Mouse (Mus musculus): ENCODE results near the gene 1190002N15Rik. TPM values are rescaled to one million over a fixed set of nuclear protein-coding genes. Genes with fewer than 3 reads are reported as not detected.

1190002N15Rik gene
- polyA plus RNA-seq, 1 experiment = 4.1 TPM

- Histone ChIP-seq H3K4me1 (ENCODE audit: control insufficient read depth, insufficient read depth, insufficient read length) (peaks cover 3% of the 10 kb centered on the region; the same call in 1 of the 2 replicates), H3K36me3 (ENCODE audit: control insufficient read depth, insufficient read depth, low read length) (no peaks in the 10 kb centered on the region), H3K27me3 (ENCODE audit: control insufficient read depth, insufficient read depth, low read length) (no peaks in the 10 kb centered on the region), H3K27ac (ENCODE audit: insufficient read depth, low read length) (no peak overlapping the region), H3K4me3 (ENCODE audit: extremely low read depth, insufficient read depth, insufficient read length) (no peak overlapping the region; the same call in 1 of the 2 replicates)
- WGBS = 68% methylated on average over 8 of the region's 8 CpGs
- no peak for TF ChIP-seq POLR2A (IDR thresholded peaks at IDR 0.05; ENCODE audit: low read depth, low read length)
- TF ChIP-seq CTCF (IDR thresholded peaks at IDR 0.05; ENCODE audit: extremely low read depth, insufficient read depth, insufficient read length, insufficient replicate concordance) = no peak
- DNase-seq (ENCODE audit: low read depth in 1 of 2, low spot score in 2 of 2) = no peak
Observed at GRCm38 (mm10) chr9:94539346-94539865, 1.5 kb upstream of the 1190002N15Rik start.

- H3K4me3 ChIP-seq (ENCODE audit: extremely low read depth, insufficient read depth, insufficient read length) = peak overlapping the region; percentile 97
- H3K27me3 ChIP-seq (ENCODE audit: control insufficient read depth, insufficient read depth, low read length) = no peaks in the 10 kb centered on the region
- peak overlapping the region; percentile 59 for H3K27ac ChIP-seq (ENCODE audit: insufficient read depth, low read length)
- H3K36me3 ChIP-seq (ENCODE audit: control insufficient read depth, insufficient read depth, low read length) = no peaks in the 10 kb centered on the region
- WGBS = 2% methylated on average over 22 of the region's 22 CpGs
- peaks cover 3% of the 10 kb centered on the region; the same call in 1 of the 2 replicates for H3K4me1 ChIP-seq (ENCODE audit: control insufficient read depth, insufficient read depth, insufficient read length)
- TF ChIP-seq CTCF (IDR thresholded peaks at IDR 0.05; ENCODE audit: extremely low read depth, insufficient read depth, insufficient read length, insufficient replicate concordance) (no peak), POLR2A (IDR thresholded peaks at IDR 0.05; ENCODE audit: low read depth, low read length) (no peak)
- DNase-seq (ENCODE audit: low read depth in 1 of 2, low spot score in 2 of 2) = no peak
Observed at GRCm38 (mm10) chr9:94538823-94539143, 902 bp upstream of the 1190002N15Rik start.

GRCm38 (mm10) chr9:94537051-94537917 lies 597 bp downstream of the 1190002N15Rik start:
- DNase-seq (ENCODE audit: low read depth in 1 of 2, low spot score in 2 of 2) = peak; percentile 43 to 60
- Histone ChIP-seq H3K27me3 (ENCODE audit: control insufficient read depth, insufficient read depth, low read length) (no peaks in the 10 kb centered on the region), H3K4me1 (ENCODE audit: control insufficient read depth, insufficient read depth, insufficient read length) (peaks cover 3% of the 10 kb centered on the region; the same call in 1 of the 2 replicates), H3K4me3 (ENCODE audit: extremely low read depth, insufficient read depth, insufficient read length) (peak overlapping the region; percentile 97), H3K36me3 (ENCODE audit: control insufficient read depth, insufficient read depth, low read length) (no peaks in the 10 kb centered on the region), H3K27ac (ENCODE audit: insufficient read depth, low read length) (peak overlapping the region; percentile 98)
- no peak for TF ChIP-seq POLR2A (IDR thresholded peaks at IDR 0.05; ENCODE audit: low read depth, low read length)
- TF ChIP-seq CTCF (IDR thresholded peaks at IDR 0.05; ENCODE audit: extremely low read depth, insufficient read depth, insufficient read length, insufficient replicate concordance) = no peak; the same call in 1 of the 2 replicates
- under 1% methylated on average over 101 of the region's 103 CpGs for WGBS

- H3K27me3 ChIP-seq (ENCODE audit: control insufficient read depth, insufficient read depth, low read length) = no peaks in the 10 kb centered on the region
- peaks cover 3% of the 10 kb centered on the region; the same call in 1 of the 2 replicates for H3K4me1 ChIP-seq (ENCODE audit: control insufficient read depth, insufficient read depth, insufficient read length)
- peak overlapping the region; percentile 98; the same call in 1 of the 2 replicates for H3K27ac ChIP-seq (ENCODE audit: insufficient read depth, low read length)
- TF ChIP-seq CTCF (IDR thresholded peaks at IDR 0.05; ENCODE audit: extremely low read depth, insufficient read depth, insufficient read length, insufficient replicate concordance) = no peak
- no peak for TF ChIP-seq POLR2A (IDR thresholded peaks at IDR 0.05; ENCODE audit: low read depth, low read length)
- 23% methylated on average over 15 of the region's 15 CpGs for WGBS
- H3K36me3 ChIP-seq (ENCODE audit: control insufficient read depth, insufficient read depth, low read length) = no peaks in the 10 kb centered on the region
- peak overlapping the region; percentile 97 for H3K4me3 ChIP-seq (ENCODE audit: extremely low read depth, insufficient read depth, insufficient read length)
- DNase-seq (ENCODE audit: low read depth in 1 of 2, low spot score in 2 of 2) = no peak
Observed at GRCm38 (mm10) chr9:94536261-94536905, 1.5 kb downstream of the 1190002N15Rik start.

- no peak for TF ChIP-seq CTCF (IDR thresholded peaks at IDR 0.05; ENCODE audit: extremely low read depth, insufficient read depth, insufficient read length, insufficient replicate concordance)
- TF ChIP-seq POLR2A (IDR thresholded peaks at IDR 0.05; ENCODE audit: low read depth, low read length) = no peak
- no peak for DNase-seq (ENCODE audit: low read depth in 1 of 2, low spot score in 2 of 2)
Observed at GRCm38 (mm10) chr9:94534795-94535194, 3.1 kb downstream of the 1190002N15Rik start.

GRCm38 (mm10) chr9:94534226-94534625 lies 3.7 kb downstream of the 1190002N15Rik start:
- peaks cover 5% of the 10 kb centered on the region for H3K4me1 ChIP-seq (ENCODE audit: control insufficient read depth, insufficient read depth, insufficient read length)
- H3K36me3 ChIP-seq (ENCODE audit: control insufficient read depth, insufficient read depth, low read length) = no peaks in the 10 kb centered on the region
- H3K27ac ChIP-seq (ENCODE audit: insufficient read depth, low read length) = no peak overlapping the region
- no peaks in the 10 kb centered on the region for H3K27me3 ChIP-seq (ENCODE audit: control insufficient read depth, insufficient read depth, low read length)
- no peak for TF ChIP-seq CTCF (IDR thresholded peaks at IDR 0.05; ENCODE audit: extremely low read depth, insufficient read depth, insufficient read length, insufficient replicate concordance)
- no peak for TF ChIP-seq POLR2A (IDR thresholded peaks at IDR 0.05; ENCODE audit: low read depth, low read length)
- no peak for DNase-seq (ENCODE audit: low read depth in 1 of 2, low spot score in 2 of 2)
- no peak overlapping the region for H3K4me3 ChIP-seq (ENCODE audit: extremely low read depth, insufficient read depth, insufficient read length)
- WGBS = 73% methylated on average over 2 of the region's 2 CpGs

More at GRCm38 (mm10) chr9:94534795-94535194, 3.1 kb downstream of the 1190002N15Rik start:
- H3K4me1 ChIP-seq (ENCODE audit: control insufficient read depth, insufficient read depth, insufficient read length) = peaks cover 5% of the 10 kb centered on the region
- H3K27me3 ChIP-seq (ENCODE audit: control insufficient read depth, insufficient read depth, low read length) = no peaks in the 10 kb centered on the region
- H3K27ac ChIP-seq (ENCODE audit: insufficient read depth, low read length) = no peak overlapping the region
- no peaks in the 10 kb centered on the region for H3K36me3 ChIP-seq (ENCODE audit: control insufficient read depth, insufficient read depth, low read length)
- no peak overlapping the region for H3K4me3 ChIP-seq (ENCODE audit: extremely low read depth, insufficient read depth, insufficient read length)
